Mouse (Mus musculus): ENCODE data around the gene Nfkbib. TPM values are rescaled to one million over a fixed set of nuclear protein-coding genes. Genes with fewer than 3 reads are reported as not detected.

The Nfkbib gene
- polyA plus RNA-seq, 1 experiment from 2014 or later, result 70.2 TPM

GRCm38 (mm10) chr7:28775129-28775528, 7.8 kb upstream of the Nfkbib start:
- Histone ChIP-seq H3K27me3 (replicated peaks; ENCODE audit: control insufficient read depth, insufficient read depth, low read length) (no peaks in the 10 kb centered on the region), H3K9ac (ENCODE audit: low read depth, low read length) (no peak overlapping the region), H3K36me3 (ENCODE audit: control insufficient read depth, insufficient read depth, low read length) (no peaks in the 10 kb centered on the region), H3K4me3 (ENCODE audit: low read length) (no peak overlapping the region), H3K4me2 (ENCODE audit: low read length) (no peak overlapping the region), H3K27ac (ENCODE audit: low read depth, low read length) (no peak overlapping the region), H3K4me1 (ENCODE audit: control insufficient read depth, insufficient read depth, low read depth, low read length) (no peaks in the 10 kb centered on the region), H3K9me3 (ENCODE audit: control insufficient read depth, low read length) (no peaks in the 10 kb centered on the region)
- 72% methylated on average over 7 of the region's 7 CpGs for WGBS
- no peak for ATAC-seq

GRCm38 (mm10) chr7:28774164-28774563, 6.9 kb upstream of the Nfkbib start:
- Histone ChIP-seq H3K27ac (ENCODE audit: low read depth, low read length) (peak overlapping the region; percentile 3; the same call in 1 of the 2 replicates), H3K27me3 (replicated peaks; ENCODE audit: control insufficient read depth, insufficient read depth, low read length) (no peaks in the 10 kb centered on the region)

GRCm38 (mm10) chr7:28773163-28773562, 5.9 kb upstream of the Nfkbib start:
- H3K36me3 ChIP-seq (ENCODE audit: control insufficient read depth, insufficient read depth, low read length), result no peaks in the 10 kb centered on the region
- H3K4me2 ChIP-seq (ENCODE audit: low read length), result no peak overlapping the region
- WGBS, result 74% methylated on average over 3 of the region's 3 CpGs
- H3K9me3 ChIP-seq (ENCODE audit: control insufficient read depth, low read length), result no peaks in the 10 kb centered on the region
- no peak overlapping the region for H3K4me3 ChIP-seq (ENCODE audit: low read length)
- no peaks in the 10 kb centered on the region for H3K27me3 ChIP-seq (replicated peaks; ENCODE audit: control insufficient read depth, insufficient read depth, low read length)
- no peak for ATAC-seq
- no peak overlapping the region for H3K9ac ChIP-seq (ENCODE audit: low read depth, low read length)
- no peak overlapping the region for H3K27ac ChIP-seq (ENCODE audit: low read depth, low read length)
- peaks cover 3% of the 10 kb centered on the region; the same call in 1 of the 2 replicates for H3K4me1 ChIP-seq (ENCODE audit: control insufficient read depth, insufficient read depth, low read depth, low read length)

More at GRCm38 (mm10) chr7:28774164-28774563, 6.9 kb upstream of the Nfkbib start:
- ATAC-seq, result peak; percentile 83
- H3K36me3 ChIP-seq (ENCODE audit: control insufficient read depth, insufficient read depth, low read length), result no peaks in the 10 kb centered on the region
- no peak overlapping the region for H3K9ac ChIP-seq (ENCODE audit: low read depth, low read length)
- no peak overlapping the region for H3K4me3 ChIP-seq (ENCODE audit: low read length)
- no peaks in the 10 kb centered on the region for H3K4me1 ChIP-seq (ENCODE audit: control insufficient read depth, insufficient read depth, low read depth, low read length)
- H3K9me3 ChIP-seq (ENCODE audit: control insufficient read depth, low read length), result no peaks in the 10 kb centered on the region
- no peak overlapping the region for H3K4me2 ChIP-seq (ENCODE audit: low read length)
- WGBS, result 39% methylated on average over 12 of the region's 12 CpGs

- no peak overlapping the region for H3K27ac ChIP-seq (ENCODE audit: low read depth, low read length)
- H3K4me2 ChIP-seq (ENCODE audit: low read length), result no peak overlapping the region
- ATAC-seq, result no peak
- H3K4me1 ChIP-seq (ENCODE audit: control insufficient read depth, insufficient read depth, low read depth, low read length), result peaks cover 15% of the 10 kb centered on the region
- H3K9me3 ChIP-seq (ENCODE audit: control insufficient read depth, low read length), result no peaks in the 10 kb centered on the region
- no peak overlapping the region for H3K9ac ChIP-seq (ENCODE audit: low read depth, low read length)
- no peaks in the 10 kb centered on the region for H3K27me3 ChIP-seq (replicated peaks; ENCODE audit: control insufficient read depth, insufficient read depth, low read length)
- no peaks in the 10 kb centered on the region for H3K36me3 ChIP-seq (ENCODE audit: control insufficient read depth, insufficient read depth, low read length)
- no peak overlapping the region for H3K4me3 ChIP-seq (ENCODE audit: low read length)
- WGBS, result 82% methylated on average over 11 of the region's 11 CpGs
Observed at GRCm38 (mm10) chr7:28771867-28772266, 4.6 kb upstream of the Nfkbib start.

GRCm38 (mm10) chr7:28770309-28770708, 3.0 kb upstream of the Nfkbib start:
- Histone ChIP-seq H3K4me1 (ENCODE audit: control insufficient read depth, insufficient read depth, low read depth, low read length) (peaks cover 21% of the 10 kb centered on the region), H3K4me3 (ENCODE audit: low read length) (no peak overlapping the region), H3K27me3 (replicated peaks; ENCODE audit: control insufficient read depth, insufficient read depth, low read length) (no peaks in the 10 kb centered on the region), H3K27ac (ENCODE audit: low read depth, low read length) (no peak overlapping the region), H3K36me3 (ENCODE audit: control insufficient read depth, insufficient read depth, low read length) (no peaks in the 10 kb centered on the region), H3K4me2 (ENCODE audit: low read length) (no peak overlapping the region), H3K9me3 (ENCODE audit: control insufficient read depth, low read length) (no peaks in the 10 kb centered on the region), H3K9ac (ENCODE audit: low read depth, low read length) (no peak overlapping the region)
- ATAC-seq, result no peak
- 93% methylated on average over 3 of the region's 3 CpGs for WGBS

- Histone ChIP-seq H3K4me1 (ENCODE audit: control insufficient read depth, insufficient read depth, low read depth, low read length) (peaks cover 27% of the 10 kb centered on the region), H3K27ac (ENCODE audit: low read depth, low read length) (no peak overlapping the region), H3K36me3 (ENCODE audit: control insufficient read depth, insufficient read depth, low read length) (no peaks in the 10 kb centered on the region), H3K4me3 (ENCODE audit: low read length) (no peak overlapping the region), H3K27me3 (replicated peaks; ENCODE audit: control insufficient read depth, insufficient read depth, low read length) (no peaks in the 10 kb centered on the region), H3K9me3 (ENCODE audit: control insufficient read depth, low read length) (no peaks in the 10 kb centered on the region), H3K9ac (ENCODE audit: low read depth, low read length) (no peak overlapping the region), H3K4me2 (ENCODE audit: low read length) (no peak overlapping the region)
- no peak for ATAC-seq
- WGBS, result 90% methylated on average over 9 of the region's 9 CpGs
Observed at GRCm38 (mm10) chr7:28769414-28769958, 2.2 kb upstream of the Nfkbib start.

GRCm38 (mm10) chr7:28766910-28767309, 402 bp downstream of the Nfkbib start:
- Histone ChIP-seq H3K4me2 (ENCODE audit: low read length) (peak overlapping the region; percentile 68), H3K4me1 (ENCODE audit: control insufficient read depth, insufficient read depth, low read depth, low read length) (peaks cover 27% of the 10 kb centered on the region), H3K36me3 (ENCODE audit: control insufficient read depth, insufficient read depth, low read length) (peaks cover 3% of the 10 kb centered on the region; the same call in 1 of the 2 replicates), H3K9me3 (ENCODE audit: control insufficient read depth, low read length) (no peaks in the 10 kb centered on the region), H3K27ac (ENCODE audit: low read depth, low read length) (no peak overlapping the region), H3K9ac (ENCODE audit: low read depth, low read length) (peak overlapping the region; percentile 82), H3K27me3 (replicated peaks; ENCODE audit: control insufficient read depth, insufficient read depth, low read length) (no peaks in the 10 kb centered on the region), H3K4me3 (ENCODE audit: low read length) (peak overlapping the region; percentile 83)
- 2% methylated on average over 14 of the region's 14 CpGs for WGBS
- peak; percentile 13 for ATAC-seq

GRCm38 (mm10) chr7:28766173-28766879, 986 bp downstream of the Nfkbib start, which contains the start of gene Sirt2:
Gene Sirt2, plus strand, starts transcription at chr7:28766735.
- ATAC-seq, result peak; percentile 99
- Histone ChIP-seq H3K36me3 (ENCODE audit: control insufficient read depth, insufficient read depth, low read length) (peaks cover 5% of the 10 kb centered on the region), H3K27me3 (replicated peaks; ENCODE audit: control insufficient read depth, insufficient read depth, low read length) (no peaks in the 10 kb centered on the region), H3K4me1 (ENCODE audit: control insufficient read depth, insufficient read depth, low read depth, low read length) (peaks cover 27% of the 10 kb centered on the region), H3K9me3 (ENCODE audit: control insufficient read depth, low read length) (no peaks in the 10 kb centered on the region), H3K9ac (ENCODE audit: low read depth, low read length) (peak within 1 kb of the TSS; percentile 83), H3K4me2 (ENCODE audit: low read length) (peak within 1 kb of the TSS; percentile 76), H3K27ac (ENCODE audit: low read depth, low read length) (peak within 1 kb of the TSS; percentile 66; the same call in 1 of the 2 replicates), H3K4me3 (ENCODE audit: low read length) (peak within 1 kb of the TSS; percentile 83)
- under 1% methylated on average over 45 of the region's 45 CpGs for WGBS

- WGBS, result 92% methylated on average over 6 of the region's 6 CpGs
- H3K9me3 ChIP-seq (ENCODE audit: control insufficient read depth, low read length), result no peaks in the 10 kb centered on the region
- no peaks in the 10 kb centered on the region for H3K27me3 ChIP-seq (replicated peaks; ENCODE audit: control insufficient read depth, insufficient read depth, low read length)
- peak overlapping the region; percentile 43; the same call in 1 of the 2 replicates for H3K9ac ChIP-seq (ENCODE audit: low read depth, low read length)
- ATAC-seq, result no peak
- peaks cover 11% of the 10 kb centered on the region for H3K36me3 ChIP-seq (ENCODE audit: control insufficient read depth, insufficient read depth, low read length)
- peak overlapping the region; percentile 76 for H3K4me2 ChIP-seq (ENCODE audit: low read length)
- no peak overlapping the region for H3K27ac ChIP-seq (ENCODE audit: low read depth, low read length)
- peaks cover 27% of the 10 kb centered on the region for H3K4me1 ChIP-seq (ENCODE audit: control insufficient read depth, insufficient read depth, low read depth, low read length)
- peak overlapping the region; percentile 83 for H3K4me3 ChIP-seq (ENCODE audit: low read length)
Observed at GRCm38 (mm10) chr7:28765211-28765610, 2.1 kb downstream of the Nfkbib start.

All from hindbrain, embryonic 16.5 days (tissue).